Mouse (Mus musculus) thymus, postnatal 4 days (tissue): ENCODE measurements around the gene Eif3d.
A peak's percentile ranks its signal among the peaks of the same experiment; 100 is the strongest.
"Not testable (repeated sequence)": the region's sequence is repeated elsewhere in the genome, so short reads cannot be mapped to it uniquely, and the experiment has no call there.

ENCODE experiments used
- DNase-seq: peaks from one replicate; pipeline ENCODE4 v3.0.0; 2021

Eif3d gene

GRCm38 (mm10) chr15:77970470-77971292 is at the start of gene Eif3d:
TSS of gene Eif3d (minus strand) at chr15:77970813.
- peak; percentile 98 for DNase-seq

- no peak for DNase-seq
Measured at GRCm38 (mm10) chr15:78014046-78014445, 43.4 kb upstream of the Eif3d start.

GRCm38 (mm10) chr15:78008206-78008605 is 37.6 kb upstream of the Eif3d start:
- DNase-seq = not testable (repeated sequence)

- DNase-seq = peak; percentile 30
Measured at GRCm38 (mm10) chr15:78003929-78004328, 33.3 kb upstream of the Eif3d start.

GRCm38 (mm10) chr15:78001400-78001799 is 30.8 kb upstream of the Eif3d start:
- no peak for DNase-seq

GRCm38 (mm10) chr15:77988541-77988940 is 17.9 kb upstream of the Eif3d start:
- no peak for DNase-seq

DNA sequence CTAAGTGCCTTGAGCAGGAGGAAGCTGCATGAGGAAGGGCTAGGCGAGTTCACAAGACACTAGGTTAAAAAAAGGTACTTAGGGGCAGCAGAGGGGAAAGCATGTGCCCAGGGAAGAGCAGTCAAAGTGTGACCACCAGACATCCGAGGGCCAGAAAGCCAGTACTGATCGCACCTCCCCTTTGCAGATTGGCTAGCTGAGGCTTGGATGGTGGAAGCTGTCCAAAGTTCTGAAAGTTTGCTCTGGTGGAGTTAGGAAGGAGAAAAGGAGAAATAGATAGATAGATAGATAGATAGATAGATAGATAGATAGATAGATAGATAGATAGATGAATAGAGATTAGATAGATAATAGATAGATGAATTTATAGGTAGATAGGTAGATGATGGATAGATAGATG is 12.8 kb upstream of the Eif3d start:
- DNase-seq = no peak

- DNase-seq = peak; percentile 78
Measured at GRCm38 (mm10) chr15:77982195-77982939, 11.8 kb upstream of the Eif3d start.

DNA sequence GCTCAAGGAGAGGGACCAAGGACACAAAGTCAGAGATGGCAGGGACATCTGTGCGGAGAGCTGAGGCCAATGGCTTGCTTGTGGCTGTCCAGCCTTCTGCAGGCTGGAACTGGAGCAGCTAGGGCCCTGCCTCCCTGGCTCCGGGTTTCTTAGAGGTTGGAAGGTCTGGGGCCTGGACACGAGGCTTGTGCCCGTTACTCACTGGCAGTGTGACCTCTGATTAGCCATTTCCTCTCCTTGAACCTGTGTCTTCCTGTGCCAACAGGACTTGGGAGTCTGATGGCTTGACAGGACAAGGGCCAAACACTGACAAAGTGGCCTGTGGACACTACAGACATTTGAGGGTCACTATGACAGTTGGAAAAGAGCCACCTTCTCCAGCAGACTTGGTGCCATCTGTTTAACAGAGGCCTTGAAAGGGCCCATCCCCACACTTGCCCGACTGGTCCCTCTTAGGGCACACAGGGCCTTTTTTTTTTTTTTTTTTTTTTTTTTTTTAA is 10.6 kb upstream of the Eif3d start:
- no peak for DNase-seq

DNA sequence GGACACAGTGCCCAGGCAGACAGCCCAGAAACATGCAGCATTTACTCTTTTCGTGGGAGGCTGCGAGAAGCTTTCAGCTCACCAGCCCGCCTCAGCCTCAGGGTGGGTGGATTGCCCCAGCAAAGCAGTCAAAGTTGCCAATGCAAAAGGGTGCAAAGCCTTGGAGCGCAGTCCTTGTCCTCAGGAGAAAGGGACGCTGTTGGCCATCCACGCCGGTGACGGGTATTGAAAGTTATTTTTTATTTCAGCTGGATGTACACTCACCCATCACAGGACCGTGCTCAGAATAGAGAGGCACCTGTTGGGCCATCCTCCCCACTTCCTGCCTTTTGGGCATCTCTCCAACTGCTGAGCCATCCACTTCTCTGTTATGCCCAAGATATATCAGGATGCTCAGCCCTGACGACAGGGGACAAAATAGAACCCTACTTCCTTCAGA is 8.8 kb upstream of the Eif3d start:
- DNase-seq = no peak

DNA sequence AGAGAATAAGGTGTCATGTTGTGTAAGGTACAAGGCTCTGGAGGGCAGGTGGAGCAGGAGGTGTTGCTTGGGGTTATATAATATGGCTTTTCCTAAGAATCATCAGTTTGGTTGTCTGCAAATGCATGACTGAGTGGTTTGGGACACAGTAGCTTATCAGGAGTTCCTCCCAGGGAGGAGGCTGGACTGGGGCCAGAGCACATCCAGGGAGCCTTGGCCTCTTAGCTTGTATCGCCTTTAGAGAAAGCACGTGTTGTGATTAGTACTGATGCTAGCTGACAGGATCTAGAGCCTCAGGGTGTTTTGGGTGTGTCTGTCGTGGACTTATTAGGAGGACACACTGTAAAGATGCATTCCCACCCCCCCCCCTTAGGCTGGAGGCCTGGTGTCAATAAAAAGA is 7.0 kb upstream of the Eif3d start:
- no peak for DNase-seq

DNA sequence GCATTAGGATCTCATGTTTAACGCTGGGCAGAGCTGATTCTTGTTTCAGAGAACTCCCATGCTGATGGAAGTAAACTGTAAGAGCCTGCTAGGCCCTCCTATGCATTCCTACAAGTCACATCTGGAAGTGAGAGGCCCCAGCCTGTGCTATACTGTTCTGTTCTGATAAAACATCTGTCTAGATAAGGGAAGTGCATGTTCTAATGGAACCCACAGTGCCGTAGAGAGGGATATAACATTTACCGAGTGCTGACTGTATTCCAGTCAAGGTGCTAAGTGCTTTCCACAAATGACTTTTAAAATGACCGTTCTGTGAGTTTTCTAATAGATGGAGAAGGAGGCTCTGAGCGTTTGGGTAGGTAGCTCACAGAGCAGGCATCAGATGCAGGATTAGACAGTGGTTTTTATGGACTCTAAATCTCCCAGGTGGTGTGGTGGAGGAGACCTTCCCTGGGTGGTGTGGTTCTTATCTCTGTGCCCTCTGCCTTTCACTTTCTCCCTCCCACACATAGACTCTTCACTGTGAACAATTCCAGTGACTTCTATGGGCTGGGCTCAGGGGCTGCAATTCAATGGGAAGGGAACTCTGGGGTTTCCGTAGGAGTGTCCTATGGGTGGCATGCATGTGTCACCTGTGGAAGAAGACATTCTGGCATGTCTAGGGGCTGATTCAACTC is 3.7 kb upstream of the Eif3d start:
- no peak for DNase-seq

DNA sequence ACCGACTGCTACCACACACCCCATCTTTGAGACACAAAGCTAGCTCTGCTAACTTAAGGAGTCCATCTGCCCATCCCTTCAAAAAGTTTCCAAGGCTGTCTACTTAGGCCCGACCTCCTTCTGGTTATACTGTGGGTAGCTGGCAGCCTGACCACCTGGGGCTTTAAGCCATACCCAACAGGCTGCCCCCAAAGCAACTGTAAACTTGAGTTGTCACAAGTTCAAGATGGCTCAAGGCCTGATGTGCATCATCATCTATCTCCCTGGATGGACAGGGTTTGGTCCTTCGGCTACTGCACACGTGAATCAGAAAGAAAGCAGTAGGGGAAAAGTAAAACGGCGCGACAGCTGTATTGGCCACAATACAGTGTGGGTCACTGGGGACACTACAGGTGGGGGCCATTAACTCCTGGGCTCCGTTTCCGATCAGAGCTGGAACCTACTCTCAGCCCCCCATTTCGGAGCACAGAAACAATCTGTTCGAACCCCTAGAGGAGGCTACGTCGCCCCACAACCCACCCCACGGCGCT is 608 bp downstream of the Eif3d start:
- no peak for DNase-seq

GRCm38 (mm10) chr15:77965117-77965528 is 5.5 kb downstream of the Eif3d start:
- DNase-seq = no peak

GRCm38 (mm10) chr15:77962447-77962846 is 8.2 kb downstream of the Eif3d start:
- no peak for DNase-seq

- DNase-seq = no peak
Measured at GRCm38 (mm10) chr15:77960693-77961092, 9.9 kb downstream of the Eif3d start.

GRCm38 (mm10) chr15:77958071-77958470 is 12.5 kb downstream of the Eif3d start:
- DNase-seq = no peak

DNA sequence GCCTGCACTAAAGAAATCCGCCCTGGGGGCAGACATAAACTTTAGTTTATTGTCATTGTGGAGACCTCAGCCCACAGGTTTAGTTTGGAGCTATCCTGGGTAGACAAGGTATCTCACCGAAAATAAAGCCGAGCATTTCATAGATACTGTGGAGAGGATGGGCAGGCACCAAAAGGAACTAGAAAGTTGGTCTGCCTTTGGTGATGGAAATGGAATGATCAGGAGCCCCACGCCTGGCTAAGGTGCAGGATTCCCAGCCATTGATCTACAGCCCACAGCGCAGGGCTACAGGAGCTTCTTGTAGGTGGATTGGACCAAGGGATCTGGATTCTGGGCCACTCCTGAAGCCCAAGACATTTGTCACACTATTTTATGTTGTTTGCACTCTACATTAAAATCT is 13.0 kb downstream of the Eif3d start:
- DNase-seq = no peak

GRCm38 (mm10) chr15:77956404-77956901 is 14.2 kb downstream of the Eif3d start, which contains the start of gene Foxred2:
TSS of gene Foxred2 (minus strand) at chr15:77956722.
- DNase-seq = peak; percentile 94

GRCm38 (mm10) chr15:77955440-77956403 is 14.9 kb downstream of the Eif3d start:
- DNase-seq = peak; percentile 48

DNA sequence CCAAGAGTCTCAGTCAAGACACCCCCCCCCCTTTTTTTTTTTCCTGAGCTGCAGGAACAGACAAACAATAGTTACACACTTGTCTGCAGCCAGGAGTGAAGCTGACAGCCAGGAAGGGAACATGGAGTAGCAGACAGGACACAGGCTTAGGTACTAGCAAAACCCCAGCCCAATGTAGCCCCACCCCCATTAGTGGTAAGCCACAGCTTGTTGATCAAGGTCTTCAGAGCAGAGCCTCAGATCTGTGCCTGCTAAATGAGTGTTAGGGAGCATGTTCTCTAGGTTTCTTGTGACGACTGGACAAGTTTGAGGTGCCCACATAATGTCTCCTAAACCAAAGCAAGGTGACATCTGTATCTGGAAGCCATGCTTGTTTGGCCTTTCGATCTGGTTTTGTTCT is 16.3 kb downstream of the Eif3d start:
- DNase-seq = peak; percentile 25

- no peak for DNase-seq
Measured at GRCm38 (mm10) chr15:77952921-77953320, 17.7 kb downstream of the Eif3d start.
